Mouse (Mus musculus): ENCODE measurements at regions not wholly inside any gene's neighbourhood (a gene's known extent, or its start where the extent isn't known, plus 50 kb on each side); places are given as distances from the start of the nearest gene placed in this dataset.

DNA sequence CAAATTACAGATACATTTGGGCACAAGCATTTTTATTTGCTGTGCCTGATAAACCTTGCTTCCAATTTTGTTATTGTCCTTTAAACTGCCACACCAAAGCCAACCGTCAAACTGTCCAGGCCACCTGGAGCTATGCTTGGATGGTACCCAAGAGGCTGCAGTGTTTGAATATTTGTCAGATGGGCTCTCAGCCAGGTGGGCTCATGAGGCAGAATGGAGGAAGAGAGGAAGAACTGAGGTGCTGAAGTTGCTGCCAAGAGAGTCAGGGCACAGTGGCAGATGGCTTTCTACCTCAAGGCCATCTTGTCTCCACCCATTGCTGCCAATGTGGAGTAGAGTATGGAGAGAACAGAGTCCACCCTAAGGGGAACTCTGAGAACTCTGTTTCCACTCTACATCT lies 176.0 kb downstream of the Lpin1 start:
- WGBS, result 4% methylated on average over 1 of the region's 1 CpGs
- Histone ChIP-seq H3K27ac (ENCODE audit: insufficient read depth, low read length) (no peak overlapping the region), H3K27me3 (ENCODE audit: control insufficient read depth, insufficient read depth, low read length) (no peaks in the 10 kb centered on the region; the same call in 1 of the 2 replicates), H3K4me1 (ENCODE audit: control insufficient read depth, insufficient read depth, low read length) (peaks cover 4% of the 10 kb centered on the region; the same call in 1 of the 2 replicates), H3K4me3 (replicated peaks; ENCODE audit: insufficient read depth, low read depth, low read length) (no peak overlapping the region)
- DNase-seq, result peak; percentile 58 to 79
- no peak for TF ChIP-seq POLR2A (IDR thresholded peaks at IDR 0.05; ENCODE audit: borderline replicate concordance, insufficient read depth, low read length)
- no peak for TF ChIP-seq CTCF (IDR thresholded peaks at IDR 0.05; ENCODE audit: borderline replicate concordance, insufficient read depth, low read depth, low read length)

- WGBS, result 9% methylated on average over 1 of the region's 1 CpGs
- Histone ChIP-seq H3K4me1 (ENCODE audit: control insufficient read depth, insufficient read depth, low read length) (peaks cover 4% of the 10 kb centered on the region; the same call in 1 of the 2 replicates), H3K27me3 (ENCODE audit: control insufficient read depth, insufficient read depth, low read length) (no peaks in the 10 kb centered on the region; the same call in 1 of the 2 replicates), H3K27ac (ENCODE audit: insufficient read depth, low read length) (no peak overlapping the region), H3K4me3 (replicated peaks; ENCODE audit: insufficient read depth, low read depth, low read length) (no peak overlapping the region)
- DNase-seq, result no peak
- TF ChIP-seq POLR2A (IDR thresholded peaks at IDR 0.05; ENCODE audit: borderline replicate concordance, insufficient read depth, low read length) (no peak), CTCF (IDR thresholded peaks at IDR 0.05; ENCODE audit: borderline replicate concordance, insufficient read depth, low read depth, low read length) (no peak)
These were observed 176.5 kb downstream of the Lpin1 start for GRCm38 (mm10) chr12:16434225-16434624.

DNA sequence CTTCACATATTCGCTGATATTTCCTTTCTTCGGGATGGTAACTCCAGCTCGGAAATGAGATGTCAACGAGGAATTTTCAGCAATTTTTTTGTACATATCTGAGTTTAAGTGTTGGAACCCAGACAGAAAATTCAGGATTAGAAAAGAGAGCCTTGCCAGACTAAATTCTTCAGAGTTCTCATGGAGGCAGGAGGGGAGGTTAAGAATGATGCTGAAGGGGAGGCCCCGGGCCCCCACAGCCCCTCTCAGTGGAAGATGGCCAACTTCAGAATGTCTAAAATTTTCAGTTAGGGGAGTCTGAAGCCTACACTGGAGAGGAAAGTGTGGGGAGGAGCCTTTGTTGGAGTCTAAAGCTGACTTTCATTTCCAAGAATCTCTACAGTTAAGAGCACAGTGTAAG lies 184.8 kb downstream of the Lpin1 start:
- Histone ChIP-seq H3K27me3 (ENCODE audit: control insufficient read depth, insufficient read depth, low read length) (no peaks in the 10 kb centered on the region; the same call in 1 of the 2 replicates), H3K27ac (ENCODE audit: insufficient read depth, low read length) (no peak overlapping the region), H3K4me1 (ENCODE audit: control insufficient read depth, insufficient read depth, low read length) (no peaks in the 10 kb centered on the region), H3K4me3 (replicated peaks; ENCODE audit: insufficient read depth, low read depth, low read length) (no peak overlapping the region)
- TF ChIP-seq POLR2A (IDR thresholded peaks at IDR 0.05; ENCODE audit: borderline replicate concordance, insufficient read depth, low read length), result no peak
- TF ChIP-seq CTCF (IDR thresholded peaks at IDR 0.05; ENCODE audit: borderline replicate concordance, insufficient read depth, low read depth, low read length), result no peak
- WGBS, result 58% methylated on average over 5 of the region's 5 CpGs
- no peak for DNase-seq

DNA sequence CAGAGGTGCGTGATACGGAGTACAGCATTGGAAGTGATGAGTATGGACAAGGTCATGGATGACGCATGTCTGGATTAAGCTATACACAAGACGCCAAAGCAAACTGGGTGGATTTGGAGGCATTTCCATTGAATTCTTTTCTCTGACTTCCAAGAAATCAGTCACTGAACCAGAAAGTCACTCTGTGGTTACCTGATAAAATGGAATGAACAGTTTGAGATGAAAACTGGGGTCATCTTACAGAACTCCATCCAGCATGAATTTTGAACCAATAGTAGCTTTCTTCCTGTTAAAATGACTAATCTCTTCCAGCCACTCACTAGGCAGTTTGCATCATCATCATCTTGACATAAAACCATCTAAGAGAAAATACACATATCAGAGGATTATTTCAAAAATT lies 186.2 kb downstream of the Lpin1 start:
- DNase-seq, result no peak
- H3K4me1 ChIP-seq (ENCODE audit: control insufficient read depth, insufficient read depth, low read length), result no peaks in the 10 kb centered on the region
- no peak overlapping the region for H3K4me3 ChIP-seq (replicated peaks; ENCODE audit: insufficient read depth, low read depth, low read length)
- whole genome bisulfite sequencing, result 86% methylated on average over 4 of the region's 4 CpGs
- TF ChIP-seq POLR2A (IDR thresholded peaks at IDR 0.05; ENCODE audit: borderline replicate concordance, insufficient read depth, low read length) (no peak), CTCF (IDR thresholded peaks at IDR 0.05; ENCODE audit: borderline replicate concordance, insufficient read depth, low read depth, low read length) (no peak)
- no peak overlapping the region for H3K27ac ChIP-seq (ENCODE audit: insufficient read depth, low read length)
- H3K27me3 ChIP-seq (ENCODE audit: control insufficient read depth, insufficient read depth, low read length), result no peaks in the 10 kb centered on the region; the same call in 1 of the 2 replicates

GRCm38 (mm10) chr12:16395720-16396119 lies 215.0 kb downstream of the Lpin1 start:
- no peak for DNase-seq
- 57% methylated on average over 2 of the region's 2 CpGs for WGBS
- TF ChIP-seq POLR2A (IDR thresholded peaks at IDR 0.05; ENCODE audit: borderline replicate concordance, insufficient read depth, low read length), result no peak
- TF ChIP-seq CTCF (IDR thresholded peaks at IDR 0.05; ENCODE audit: borderline replicate concordance, insufficient read depth, low read depth, low read length), result no peak
- Histone ChIP-seq H3K27me3 (ENCODE audit: control insufficient read depth, insufficient read depth, low read length) (no peaks in the 10 kb centered on the region), H3K27ac (ENCODE audit: insufficient read depth, low read length) (no peak overlapping the region), H3K4me1 (ENCODE audit: control insufficient read depth, insufficient read depth, low read length) (no peaks in the 10 kb centered on the region), H3K4me3 (replicated peaks; ENCODE audit: insufficient read depth, low read depth, low read length) (no peak overlapping the region)

GRCm38 (mm10) chr12:16392851-16393250 lies 217.9 kb downstream of the Lpin1 start:
- no peak for TF ChIP-seq POLR2A (IDR thresholded peaks at IDR 0.05; ENCODE audit: borderline replicate concordance, insufficient read depth, low read length)
- TF ChIP-seq CTCF (IDR thresholded peaks at IDR 0.05; ENCODE audit: borderline replicate concordance, insufficient read depth, low read depth, low read length), result no peak
- no peak for DNase-seq
- no peaks in the 10 kb centered on the region for H3K4me1 ChIP-seq (ENCODE audit: control insufficient read depth, insufficient read depth, low read length)
- H3K4me3 ChIP-seq (replicated peaks; ENCODE audit: insufficient read depth, low read depth, low read length), result no peak overlapping the region
- H3K27ac ChIP-seq (ENCODE audit: insufficient read depth, low read length), result no peak overlapping the region
- H3K27me3 ChIP-seq (ENCODE audit: control insufficient read depth, insufficient read depth, low read length), result no peaks in the 10 kb centered on the region

DNA sequence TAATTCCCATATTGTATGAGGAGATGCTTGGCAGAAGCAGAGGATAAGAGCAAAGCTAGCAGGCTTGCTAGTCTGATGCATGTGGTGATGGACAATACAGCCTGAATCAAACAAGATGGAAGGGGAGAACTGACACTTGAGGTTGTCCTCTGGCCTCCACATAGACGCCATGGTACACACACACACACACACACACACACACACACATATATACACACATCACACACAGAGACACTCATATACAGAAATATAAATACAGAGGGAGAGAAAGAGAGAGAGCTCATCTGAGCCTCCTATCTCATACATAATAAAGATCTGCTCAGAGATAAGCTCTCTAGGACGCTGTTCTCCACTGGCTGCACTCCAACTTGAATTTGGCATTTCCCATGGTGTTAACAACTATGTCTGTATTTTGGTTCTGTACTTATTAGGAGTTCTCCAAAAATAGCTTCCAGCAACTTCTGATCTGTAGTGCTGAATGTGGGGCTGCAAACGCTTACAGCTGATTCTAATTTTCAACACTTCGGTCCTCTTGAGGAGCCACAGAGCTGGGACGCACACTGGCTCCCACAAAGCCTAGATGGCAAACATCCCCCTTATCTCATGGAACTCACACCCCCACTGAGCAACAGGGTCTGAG lies 219.0 kb downstream of the Lpin1 start:
- no peaks in the 10 kb centered on the region for H3K27me3 ChIP-seq (ENCODE audit: control insufficient read depth, insufficient read depth, low read length)
- H3K4me3 ChIP-seq (replicated peaks; ENCODE audit: insufficient read depth, low read depth, low read length), result no peak overlapping the region
- H3K4me1 ChIP-seq (ENCODE audit: control insufficient read depth, insufficient read depth, low read length), result no peaks in the 10 kb centered on the region
- 56% methylated on average over 5 of the region's 5 CpGs for WGBS
- H3K27ac ChIP-seq (ENCODE audit: insufficient read depth, low read length), result no peak overlapping the region
- no peak for DNase-seq
- TF ChIP-seq POLR2A (IDR thresholded peaks at IDR 0.05; ENCODE audit: borderline replicate concordance, insufficient read depth, low read length) (no peak), CTCF (IDR thresholded peaks at IDR 0.05; ENCODE audit: borderline replicate concordance, insufficient read depth, low read depth, low read length) (no peak)

DNA sequence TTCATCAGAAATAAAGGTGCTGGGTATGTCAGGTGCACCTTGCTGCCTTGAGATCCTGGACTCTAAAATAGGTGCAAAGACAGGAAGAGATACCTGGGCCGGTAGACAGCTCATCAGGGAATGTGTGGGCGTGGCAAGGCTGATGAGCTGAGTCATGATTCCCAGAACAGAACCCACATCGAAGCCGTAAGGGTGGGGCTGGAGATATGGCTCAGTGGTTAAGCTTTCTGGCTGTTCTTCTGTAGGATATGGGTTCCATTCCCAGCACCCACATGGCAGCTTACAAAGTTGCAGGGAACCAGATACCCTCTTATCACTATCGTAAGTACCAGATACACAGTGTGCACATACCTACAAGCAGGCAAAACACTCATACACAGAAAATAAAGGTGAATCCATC lies 219.6 kb downstream of the Lpin1 start:
- TF ChIP-seq POLR2A (IDR thresholded peaks at IDR 0.05; ENCODE audit: borderline replicate concordance, insufficient read depth, low read length) (no peak), CTCF (IDR thresholded peaks at IDR 0.05; ENCODE audit: borderline replicate concordance, insufficient read depth, low read depth, low read length) (no peak)
- WGBS, result 92% methylated on average over 5 of the region's 5 CpGs

More for the DNA sequence above, 219.6 kb downstream of the Lpin1 start:
- Histone ChIP-seq H3K4me3 (replicated peaks; ENCODE audit: insufficient read depth, low read depth, low read length) (no peak overlapping the region), H3K27me3 (ENCODE audit: control insufficient read depth, insufficient read depth, low read length) (no peaks in the 10 kb centered on the region), H3K27ac (ENCODE audit: insufficient read depth, low read length) (no peak overlapping the region), H3K4me1 (ENCODE audit: control insufficient read depth, insufficient read depth, low read length) (no peaks in the 10 kb centered on the region)
- no peak for DNase-seq
